Mouse (Mus musculus) B cell, adult 62 days (primary cell): ENCODE results near the gene Cnot1. TPM values are rescaled to one million over a fixed set of nuclear protein-coding genes. Genes with fewer than 3 reads are reported as not detected.

Experiments
- total RNA-seq: library from RNA; stranded (reverse); gene quantifications from 4 replicates; pipeline ENCODE4 v1.2.4, GENCODE M21; 2023

The Cnot1 gene
- total RNA-seq: 298 to 362 TPM (median 320 TPM) in 4 replicates

GRCm38 (mm10) chr8:95807331-95807843, at the start of gene Cnot1:
TSS of gene Cnot1 (minus strand) at chr8:95807464.

GRCm38 (mm10) chr8:95853102-95853843, 46.0 kb upstream of the Cnot1 start, which contains the start of gene Slc38a7:
TSS of gene Slc38a7 (minus strand) at chr8:95853539.

GRCm38 (mm10) chr8:95825162-95825561, 17.9 kb upstream of the Cnot1 start, which contains the start of gene Sap18b:
TSS of gene Sap18b (plus strand) at chr8:95825346.

GRCm38 (mm10) chr8:95715676-95716531, 91.4 kb downstream of the Cnot1 start, which contains the start of gene Setd6:
TSS of gene Setd6 (plus strand) at chr8:95715881.

GRCm38 (mm10) chr8:95676631-95677030, 130.6 kb downstream of the Cnot1 start, which contains the start of gene Ndrg4:
TSS of gene Ndrg4 (plus strand) at chr8:95676980.

Other genes starting within 250 kb of the Cnot1 start
- gene Prss54, start 231.1 kb downstream of the Cnot1 start, total RNA-seq: not detected in 4 replicates
- gene Gins3, start 174.0 kb downstream of the Cnot1 start, total RNA-seq: 3.7 to 4.7 TPM (median 4.2 TPM) in 4 replicates
- not detected in 4 replicates for gene Ndrg4, start 130.5 kb downstream of the Cnot1 start, total RNA-seq
- gene Setd6, start 91.6 kb downstream of the Cnot1 start, total RNA-seq: 24.9 to 34.1 TPM (median 27.5 TPM) in 4 replicates
- 68.4 to 87.9 TPM (median 79.5 TPM) in 4 replicates for gene Sap18b, start 17.9 kb upstream of the Cnot1 start, total RNA-seq
- 15.1 to 19.5 TPM (median 15.7 TPM) in 4 replicates for gene Slc38a7, start 46.1 kb upstream of the Cnot1 start, total RNA-seq
- 54.6 to 65.7 TPM (median 59.1 TPM) in 4 replicates for gene Got2, start 81.1 kb upstream of the Cnot1 start, total RNA-seq